Mouse (Mus musculus): ENCODE results near the gene Vps29. TPM values are rescaled to one million over a fixed set of nuclear protein-coding genes. Genes with fewer than 3 reads are reported as not detected.

The Vps29 gene
- polyA plus RNA-seq, 1 experiment: 19.5 TPM

DNA sequence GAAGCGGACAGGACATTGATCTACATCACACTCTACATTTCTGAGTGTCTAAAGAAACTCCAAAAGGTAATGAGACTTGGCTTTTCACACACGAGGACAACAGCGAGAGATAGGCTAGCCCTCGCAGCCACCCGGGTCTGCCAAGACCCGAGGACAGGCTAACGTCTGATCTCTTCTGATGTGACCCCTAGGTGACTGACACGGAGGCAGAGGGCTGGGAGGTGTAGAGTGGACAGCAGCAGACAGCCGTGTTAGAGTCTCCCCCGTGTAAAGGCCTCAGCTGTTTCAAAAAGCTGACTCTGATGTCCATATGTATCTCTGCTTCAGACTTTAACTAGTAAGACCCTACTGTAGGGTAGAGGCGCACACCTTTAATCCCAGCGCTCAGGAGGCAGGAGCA is 49.2 kb downstream of the Vps29 start:
- 92% methylated on average over 12 of the region's 12 CpGs for WGBS
- Histone ChIP-seq H3K4me1 (ENCODE audit: control insufficient read depth, insufficient read depth, insufficient read length) (no peaks in the 10 kb centered on the region), H3K27me3 (ENCODE audit: control insufficient read depth, insufficient read depth, low read length) (no peaks in the 10 kb centered on the region), H3K4me3 (ENCODE audit: extremely low read depth, insufficient read depth, insufficient read length) (no peak overlapping the region), H3K27ac (ENCODE audit: insufficient read depth, low read length) (no peak overlapping the region), H3K36me3 (ENCODE audit: control insufficient read depth, insufficient read depth, low read length) (peaks cover 52% of the 10 kb centered on the region)
- no peak for DNase-seq (ENCODE audit: low read depth in 1 of 2, low spot score in 2 of 2)
- TF ChIP-seq CTCF (IDR thresholded peaks at IDR 0.05; ENCODE audit: extremely low read depth, insufficient read depth, insufficient read length, insufficient replicate concordance) (no peak), POLR2A (IDR thresholded peaks at IDR 0.05; ENCODE audit: low read depth, low read length) (no peak)

DNA sequence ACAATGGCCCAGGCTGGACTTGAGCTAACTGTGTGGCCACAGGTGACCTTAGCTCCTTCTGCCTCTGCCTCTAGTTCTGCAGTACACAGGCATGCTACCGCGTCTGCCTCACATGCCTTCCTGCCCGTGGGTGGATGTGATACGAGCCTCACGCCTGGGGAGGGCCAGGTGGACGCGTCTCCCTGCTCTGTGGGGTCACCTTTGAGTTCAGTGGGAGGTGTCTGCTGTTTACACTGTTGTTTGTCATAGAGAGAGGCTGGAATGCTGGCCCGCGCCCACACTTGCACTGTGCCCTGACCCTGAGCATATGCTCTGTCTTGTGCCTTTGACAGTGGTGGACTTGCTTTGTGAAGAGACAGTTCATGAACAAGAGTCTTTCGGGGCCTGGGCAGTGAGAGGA is 51.4 kb downstream of the Vps29 start:
- Histone ChIP-seq H3K4me1 (ENCODE audit: control insufficient read depth, insufficient read depth, insufficient read length) (no peaks in the 10 kb centered on the region), H3K4me3 (ENCODE audit: extremely low read depth, insufficient read depth, insufficient read length) (no peak overlapping the region), H3K27me3 (ENCODE audit: control insufficient read depth, insufficient read depth, low read length) (no peaks in the 10 kb centered on the region), H3K27ac (ENCODE audit: insufficient read depth, low read length) (no peak overlapping the region), H3K36me3 (ENCODE audit: control insufficient read depth, insufficient read depth, low read length) (peaks cover 52% of the 10 kb centered on the region)
- TF ChIP-seq POLR2A (IDR thresholded peaks at IDR 0.05; ENCODE audit: low read depth, low read length): no peak
- no peak for TF ChIP-seq CTCF (IDR thresholded peaks at IDR 0.05; ENCODE audit: extremely low read depth, insufficient read depth, insufficient read length, insufficient replicate concordance)
- WGBS: 94% methylated on average over 10 of the region's 10 CpGs
- DNase-seq (ENCODE audit: low read depth in 1 of 2, low spot score in 2 of 2): no peak

- 93% methylated on average over 19 of the region's 19 CpGs for WGBS
- Histone ChIP-seq H3K36me3 (ENCODE audit: control insufficient read depth, insufficient read depth, low read length) (peaks cover 23% of the 10 kb centered on the region), H3K4me1 (ENCODE audit: control insufficient read depth, insufficient read depth, insufficient read length) (no peaks in the 10 kb centered on the region), H3K4me3 (ENCODE audit: extremely low read depth, insufficient read depth, insufficient read length) (no peak overlapping the region), H3K27me3 (ENCODE audit: control insufficient read depth, insufficient read depth, low read length) (no peaks in the 10 kb centered on the region), H3K27ac (ENCODE audit: insufficient read depth, low read length) (no peak overlapping the region)
- TF ChIP-seq CTCF (IDR thresholded peaks at IDR 0.05; ENCODE audit: extremely low read depth, insufficient read depth, insufficient read length, insufficient replicate concordance) (no peak), POLR2A (IDR thresholded peaks at IDR 0.05; ENCODE audit: low read depth, low read length) (no peak)
- DNase-seq (ENCODE audit: low read depth in 1 of 2, low spot score in 2 of 2): no peak
Observed at GRCm38 (mm10) chr5:122409692-122410645, 55.8 kb downstream of the Vps29 start.

- WGBS: 87% methylated on average over 5 of the region's 5 CpGs
- no peak for DNase-seq (ENCODE audit: low read depth in 1 of 2, low spot score in 2 of 2)
- no peaks in the 10 kb centered on the region for H3K4me1 ChIP-seq (ENCODE audit: control insufficient read depth, insufficient read depth, insufficient read length)
- no peak for TF ChIP-seq CTCF (IDR thresholded peaks at IDR 0.05; ENCODE audit: extremely low read depth, insufficient read depth, insufficient read length, insufficient replicate concordance)
- TF ChIP-seq POLR2A (IDR thresholded peaks at IDR 0.05; ENCODE audit: low read depth, low read length): no peak
- no peak overlapping the region for H3K27ac ChIP-seq (ENCODE audit: insufficient read depth, low read length)
- no peak overlapping the region for H3K4me3 ChIP-seq (ENCODE audit: extremely low read depth, insufficient read depth, insufficient read length)
- H3K36me3 ChIP-seq (ENCODE audit: control insufficient read depth, insufficient read depth, low read length): peaks cover 7% of the 10 kb centered on the region
- no peaks in the 10 kb centered on the region for H3K27me3 ChIP-seq (ENCODE audit: control insufficient read depth, insufficient read depth, low read length)
Observed at GRCm38 (mm10) chr5:122411892-122412291, 57.7 kb downstream of the Vps29 start.

DNA sequence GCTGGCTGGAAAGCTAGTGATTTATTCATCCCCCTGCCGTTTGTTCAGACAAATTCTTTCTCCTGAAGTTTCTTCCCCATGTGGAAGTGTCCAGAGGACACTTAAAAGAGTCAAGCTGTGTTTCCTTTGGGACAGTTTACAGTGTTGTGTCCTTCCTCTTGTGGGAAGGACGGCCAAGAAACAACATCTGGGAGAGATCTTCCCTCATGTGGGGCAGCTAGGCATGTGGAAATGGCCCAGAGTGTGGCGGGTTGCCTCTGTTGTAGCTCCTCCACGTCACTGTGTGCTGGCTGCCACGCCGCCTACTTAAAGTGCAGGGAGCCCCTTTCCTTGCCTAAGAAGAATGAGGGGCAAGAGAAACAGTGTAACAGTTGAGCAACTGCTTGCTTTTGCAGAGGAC is 58.7 kb downstream of the Vps29 start:
- no peak overlapping the region for H3K27ac ChIP-seq (ENCODE audit: insufficient read depth, low read length)
- DNase-seq (ENCODE audit: low read depth in 1 of 2, low spot score in 2 of 2): no peak
- peaks cover 5% of the 10 kb centered on the region for H3K36me3 ChIP-seq (ENCODE audit: control insufficient read depth, insufficient read depth, low read length)
- H3K4me1 ChIP-seq (ENCODE audit: control insufficient read depth, insufficient read depth, insufficient read length): no peaks in the 10 kb centered on the region
- 71% methylated on average over 6 of the region's 6 CpGs for WGBS
- H3K4me3 ChIP-seq (ENCODE audit: extremely low read depth, insufficient read depth, insufficient read length): no peak overlapping the region
- H3K27me3 ChIP-seq (ENCODE audit: control insufficient read depth, insufficient read depth, low read length): no peaks in the 10 kb centered on the region
- no peak for TF ChIP-seq POLR2A (IDR thresholded peaks at IDR 0.05; ENCODE audit: low read depth, low read length)
- TF ChIP-seq CTCF (IDR thresholded peaks at IDR 0.05; ENCODE audit: extremely low read depth, insufficient read depth, insufficient read length, insufficient replicate concordance): no peak

DNA sequence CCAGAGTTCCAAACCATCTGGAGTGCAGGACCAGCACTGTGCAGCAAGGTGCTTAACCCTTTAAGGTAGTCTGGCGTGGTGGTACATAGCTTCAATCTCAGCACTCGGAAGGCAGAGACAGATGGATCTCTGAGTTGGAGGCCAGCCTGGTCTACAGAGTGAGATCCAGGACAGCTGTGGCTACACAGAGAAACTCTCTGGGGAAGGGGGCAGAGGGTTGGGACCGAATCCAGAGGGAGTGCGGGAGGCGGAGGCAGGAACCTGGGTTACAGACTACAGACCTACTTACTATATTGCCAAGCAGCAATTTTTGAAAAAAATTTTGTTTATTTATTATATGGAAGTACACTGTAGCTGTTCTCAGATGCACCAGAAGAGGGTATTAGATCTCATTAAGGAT is 60.2 kb downstream of the Vps29 start:
- H3K27ac ChIP-seq (ENCODE audit: insufficient read depth, low read length): no peak overlapping the region
- 92% methylated on average over 5 of the region's 5 CpGs for WGBS
- DNase-seq (ENCODE audit: low read depth in 1 of 2, low spot score in 2 of 2): no peak
- H3K4me1 ChIP-seq (ENCODE audit: control insufficient read depth, insufficient read depth, insufficient read length): no peaks in the 10 kb centered on the region
- H3K36me3 ChIP-seq (ENCODE audit: control insufficient read depth, insufficient read depth, low read length): peaks cover 5% of the 10 kb centered on the region
- no peak for TF ChIP-seq POLR2A (IDR thresholded peaks at IDR 0.05; ENCODE audit: low read depth, low read length)
- no peak for TF ChIP-seq CTCF (IDR thresholded peaks at IDR 0.05; ENCODE audit: extremely low read depth, insufficient read depth, insufficient read length, insufficient replicate concordance)
- H3K4me3 ChIP-seq (ENCODE audit: extremely low read depth, insufficient read depth, insufficient read length): no peak overlapping the region
- H3K27me3 ChIP-seq (ENCODE audit: control insufficient read depth, insufficient read depth, low read length): no peaks in the 10 kb centered on the region

Other genes starting within 250 kb of the Vps29 start
- gene Ccdc63, start 213.5 kb upstream of the Vps29 start, polyA plus RNA-seq (2012; rRNA removed): 0.12 and 0.16 TPM in 2 replicates
- gene Ppp1cc, start 196.1 kb upstream of the Vps29 start, polyA plus RNA-seq (2012; rRNA removed): 73.9 and 90.0 TPM in 2 replicates
- gene Hvcn1, start 147.6 kb upstream of the Vps29 start, polyA plus RNA-seq (2012; rRNA removed): 174 and 200 TPM in 2 replicates
- 22.1 and 25.3 TPM in 2 replicates for gene Tctn1, start 89.9 kb upstream of the Vps29 start, polyA plus RNA-seq (2012; rRNA removed)
- gene Pptc7, start 70.0 kb upstream of the Vps29 start, polyA plus RNA-seq (2012; rRNA removed): 18.8 and 24.5 TPM in 2 replicates
- gene Rad9b, start 136 bp upstream of the Vps29 start, polyA plus RNA-seq (2012; rRNA removed): 3.8 and 4.5 TPM in 2 replicates
- 55.5 and 75.5 TPM in 2 replicates for gene Gpn3, start 17.5 kb downstream of the Vps29 start, polyA plus RNA-seq (2012; rRNA removed)
- 7.4 and 10.0 TPM in 2 replicates for gene Fam216a, start 18.0 kb downstream of the Vps29 start, polyA plus RNA-seq (2012; rRNA removed)
- gene Arpc3, start 37.5 kb downstream of the Vps29 start, polyA plus RNA-seq (2012; rRNA removed): 134 and 154 TPM in 2 replicates
- 18.0 and 21.2 TPM in 2 replicates for gene Anapc7, start 67.3 kb downstream of the Vps29 start, polyA plus RNA-seq (2012; rRNA removed)
- gene Atp2a2, start 147.9 kb downstream of the Vps29 start, polyA plus RNA-seq (2012; rRNA removed): 23.7 and 31.5 TPM in 2 replicates